Mouse (Mus musculus) kidney, postnatal 0 days (tissue): Measurements from ENCODE around the gene Hmga1. TPM values are rescaled to one million over a fixed set of nuclear protein-coding genes. Genes with fewer than 3 reads are reported as not detected.

Experiments used
- ATAC-seq: fragments of 200-750 bp; cut with Nextera tagmentation; replicated peaks from 2 replicates; pipeline ENCODE4 v1.8.0; 2017; ENCODE audit warnings: low read depth, moderate number of reproducible peaks, moderate TSS enrichment, moderate library complexity; ENCODE audit not compliant: low FRiP score
- DNase-seq: peaks from one replicate; pipeline ENCODE4 v3.0.0-alpha.2; 2016; ENCODE audit warnings: low spot score
- H3K27ac ChIP-seq: fragments of 300-500 bp; sonication (generic); 2 replicates; pipeline ENCODE4 v1.5.1; 2014; ENCODE audit warnings: mild to moderate bottlenecking
- H3K27me3 ChIP-seq: fragments of 300-500 bp; sonication (generic); 2 replicates; pipeline ENCODE4 v1.6.1; 2014; ENCODE audit warnings: low read length, mixed read lengths; ENCODE audit not compliant: insufficient read depth
- H3K36me3 ChIP-seq: fragments of 300-500 bp; sonication (generic); 2 replicates; pipeline ENCODE4 v1.6.1; 2014; ENCODE audit warnings: low read length, mixed read lengths; ENCODE audit not compliant: insufficient read depth
- H3K4me1 ChIP-seq: fragments of 300-500 bp; sonication (generic); replicated peaks from 2 replicates; pipeline ENCODE4 v1.6.1; 2014; ENCODE audit warnings: antibody characterized with exemption, low read length, mixed read lengths; ENCODE audit not compliant: insufficient read depth
- H3K4me2 ChIP-seq: fragments of 300-500 bp; sonication (generic); 2 replicates; pipeline ENCODE4 v1.6.1; 2014; ENCODE audit warnings: mild to moderate bottlenecking, low read length, moderate library complexity, mixed read lengths
- H3K4me3 ChIP-seq: fragments of 300-500 bp; sonication (generic); replicated peaks from 2 replicates; pipeline ENCODE4 v1.5.1; 2014; ENCODE audit warnings: low read depth, low read length
- H3K9ac ChIP-seq: fragments of 300-500 bp; sonication (generic); 2 replicates; pipeline ENCODE4 v1.6.1; 2014; ENCODE audit warnings: low read depth, low read length
- H3K9me3 ChIP-seq: fragments of 300-500 bp; sonication (generic); replicated peaks from 2 replicates; pipeline ENCODE4 v1.6.1; 2016; ENCODE audit warnings: low read length, inconsistent platforms, mixed read lengths
- CTCF ChIP-seq: IDR thresholded peaks from 2 replicates; pipeline ENCODE4 v1.5.1; 2016; ENCODE audit warnings: antibody characterized with exemption, low read depth, mild to moderate bottlenecking, moderate library complexity
- WGBS: fragments of 180-500 bp; shearing (Covaris S2); extraction: QIAGEN DNeasy Blood & Tissue Kit; methylation state at CpG from one replicate; pipeline ENCODE4 v1.1.7; 2014; 5-methylcytosine and 5-hydroxymethylcytosine counted together
- polyA plus RNA-seq: library from polyadenylated mRNA; unstranded; fragments of >200 nt; fragmentation: Nextera tagmentation; extraction: Ambion mirVana; gene quantifications from 2 replicates; pipeline ENCODE4 v1.2.1, GENCODE M21; 2015

Hmga1 gene
- polyA plus RNA-seq, 1 experiment from 2014 or later = 131 TPM

DNA sequence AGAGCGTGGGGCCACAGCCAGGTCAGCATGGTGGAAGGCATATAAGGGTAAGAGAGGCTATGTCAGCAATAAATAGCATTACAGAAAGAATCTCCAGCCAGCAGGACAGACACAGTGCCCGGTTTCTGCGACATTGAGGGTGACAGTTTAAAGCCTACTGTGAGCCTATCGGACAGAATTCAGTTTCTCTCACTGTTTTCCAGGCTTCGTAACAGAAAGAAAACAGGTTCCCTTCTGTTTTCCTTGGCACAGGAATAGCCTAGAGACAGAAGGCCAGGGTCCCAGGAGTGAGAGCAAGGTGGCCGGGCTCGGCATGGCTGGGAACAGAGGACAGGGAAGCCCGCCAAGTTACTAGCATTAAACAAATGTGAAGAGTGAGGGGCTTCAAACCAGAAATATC is 23.5 kb downstream of the Hmga1 start:
- H3K9ac ChIP-seq = no peak overlapping the region
- no peak for TF ChIP-seq CTCF
- 82% methylated on average over 8 of the region's 8 CpGs for WGBS
- H3K4me1 ChIP-seq = no peaks in the 10 kb centered on the region
- DNase-seq = no peak
- H3K27ac ChIP-seq = no peak overlapping the region
- H3K36me3 ChIP-seq = peaks cover 22% of the 10 kb centered on the region
- no peak overlapping the region for H3K4me3 ChIP-seq
- H3K9me3 ChIP-seq = no peaks in the 10 kb centered on the region
- no peaks in the 10 kb centered on the region for H3K27me3 ChIP-seq
- no peak for ATAC-seq
- no peak overlapping the region for H3K4me2 ChIP-seq

DNA sequence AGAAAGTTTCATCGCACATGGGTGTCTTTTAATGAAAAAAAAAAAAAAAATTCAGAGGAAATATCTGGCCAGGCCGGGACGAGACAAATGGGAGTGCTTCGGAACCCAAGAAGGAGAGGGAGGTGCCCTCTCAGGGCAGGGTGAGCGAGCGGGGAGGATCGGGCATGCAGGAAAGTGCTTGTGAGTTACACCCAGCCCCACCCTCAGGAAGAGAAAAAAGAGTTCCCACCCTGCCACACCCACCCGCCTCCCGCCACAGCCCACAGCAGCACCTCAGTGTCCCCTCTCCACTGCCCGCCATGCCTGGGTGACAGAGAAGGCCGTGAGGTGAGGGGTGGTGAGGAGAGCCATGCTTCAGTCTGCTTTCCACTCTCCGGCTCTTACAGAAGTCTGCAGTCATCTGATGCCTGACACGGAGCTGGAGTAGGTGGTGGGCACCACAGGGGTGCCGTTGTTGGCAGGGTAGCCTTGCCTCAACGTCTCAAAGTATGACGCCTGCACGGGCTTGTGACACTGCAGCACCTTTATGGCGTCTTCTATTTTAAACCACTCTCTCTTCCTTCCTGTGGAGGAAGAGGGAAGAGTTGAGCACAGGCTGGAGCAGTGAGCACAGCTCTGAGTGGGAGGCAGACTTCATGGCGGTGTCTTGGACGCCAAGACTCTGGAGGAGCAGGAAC is 24.2 kb downstream of the Hmga1 start:
- TF ChIP-seq CTCF = no peak
- no peaks in the 10 kb centered on the region for H3K4me1 ChIP-seq
- DNase-seq = no peak
- peaks cover 22% of the 10 kb centered on the region for H3K36me3 ChIP-seq
- ATAC-seq = no peak
- H3K4me3 ChIP-seq = no peak overlapping the region
- no peaks in the 10 kb centered on the region for H3K27me3 ChIP-seq
- H3K4me2 ChIP-seq = no peak overlapping the region
- no peaks in the 10 kb centered on the region for H3K9me3 ChIP-seq
- H3K9ac ChIP-seq = no peak overlapping the region
- H3K27ac ChIP-seq = no peak overlapping the region
- WGBS = 75% methylated on average over 20 of the region's 20 CpGs

DNA sequence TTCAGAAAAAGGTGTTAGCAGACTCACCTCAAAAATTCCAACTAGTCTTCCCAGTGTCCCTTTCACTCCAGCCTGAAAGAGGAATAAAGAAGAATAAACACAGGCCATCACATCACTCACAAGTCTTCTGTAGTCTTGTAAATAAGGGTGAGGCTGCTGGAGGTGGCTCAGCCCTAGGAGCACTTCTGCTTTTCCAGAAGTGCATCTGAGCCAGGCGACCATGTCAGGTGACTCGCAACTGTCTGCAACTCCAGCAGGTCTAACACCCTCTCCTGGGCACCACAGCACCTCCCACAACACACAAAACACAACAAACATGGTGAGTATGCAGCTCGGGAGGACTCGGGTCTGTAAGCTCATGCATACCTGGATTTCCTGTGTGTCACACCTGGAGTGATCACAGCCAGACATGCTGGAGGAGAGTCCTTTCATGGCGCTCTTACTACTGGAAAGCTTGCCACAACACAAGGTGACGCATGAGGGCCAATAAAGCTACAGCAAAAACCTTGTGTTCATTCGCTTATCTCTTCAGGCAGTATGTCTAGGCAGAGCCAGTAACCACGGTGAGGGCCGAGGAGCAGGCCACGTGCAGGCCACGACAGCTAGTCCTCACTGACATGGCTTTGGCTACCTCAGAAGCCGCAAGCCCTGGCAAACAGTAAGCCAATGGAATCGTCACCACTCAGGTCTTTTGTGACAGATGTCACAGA is 27.0 kb downstream of the Hmga1 start:
- WGBS = 90% methylated on average over 13 of the region's 13 CpGs

DNA sequence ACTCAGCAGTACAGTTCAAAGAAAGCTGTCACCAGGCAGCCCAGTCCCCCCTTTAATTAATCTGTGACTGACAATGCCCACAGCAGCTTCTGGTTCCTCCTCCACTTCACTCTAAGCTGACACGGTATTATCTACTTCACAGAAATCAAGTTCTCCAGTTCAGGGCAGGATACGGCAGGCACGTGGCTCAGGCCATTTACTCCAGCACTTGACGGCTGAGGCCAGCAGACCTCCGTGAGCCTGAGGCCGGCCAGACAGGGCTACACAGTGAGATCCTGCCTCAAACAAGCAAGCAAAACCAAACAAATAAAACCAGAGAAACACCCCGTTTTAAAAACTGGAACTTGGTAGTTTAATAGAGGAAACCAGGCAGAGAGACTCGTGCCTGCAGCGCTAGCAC is 30.4 kb downstream of the Hmga1 start:
- H3K9ac ChIP-seq = no peak overlapping the region
- no peaks in the 10 kb centered on the region for H3K27me3 ChIP-seq
- H3K4me2 ChIP-seq = no peak overlapping the region
- H3K4me1 ChIP-seq = 0 out of 2 replicates have a peak, but pooled peaks cover 4% of the 10 kb centered on the region
- no peak for TF ChIP-seq CTCF
- no peak for DNase-seq
- no peak overlapping the region for H3K4me3 ChIP-seq
- no peaks in the 10 kb centered on the region for H3K9me3 ChIP-seq
- H3K27ac ChIP-seq = no peak overlapping the region
- 54% methylated on average over 9 of the region's 9 CpGs for WGBS
- H3K36me3 ChIP-seq = peaks cover 6% of the 10 kb centered on the region; the same call in 1 of the 2 replicates
- ATAC-seq = no peak

More for the DNA sequence above, 27.0 kb downstream of the Hmga1 start:
- ATAC-seq (no peak), DNase-seq (no peak)
- H3K27ac ChIP-seq = no peak overlapping the region
- H3K4me3 ChIP-seq = no peak overlapping the region
- 0 out of 2 replicates have a peak, but pooled peaks cover 4% of the 10 kb centered on the region for H3K4me1 ChIP-seq
- no peaks in the 10 kb centered on the region for H3K9me3 ChIP-seq
- H3K9ac ChIP-seq = no peak overlapping the region
- TF ChIP-seq CTCF = no peak
- no peaks in the 10 kb centered on the region for H3K27me3 ChIP-seq
- no peak overlapping the region for H3K4me2 ChIP-seq
- peaks cover 22% of the 10 kb centered on the region for H3K36me3 ChIP-seq

DNA sequence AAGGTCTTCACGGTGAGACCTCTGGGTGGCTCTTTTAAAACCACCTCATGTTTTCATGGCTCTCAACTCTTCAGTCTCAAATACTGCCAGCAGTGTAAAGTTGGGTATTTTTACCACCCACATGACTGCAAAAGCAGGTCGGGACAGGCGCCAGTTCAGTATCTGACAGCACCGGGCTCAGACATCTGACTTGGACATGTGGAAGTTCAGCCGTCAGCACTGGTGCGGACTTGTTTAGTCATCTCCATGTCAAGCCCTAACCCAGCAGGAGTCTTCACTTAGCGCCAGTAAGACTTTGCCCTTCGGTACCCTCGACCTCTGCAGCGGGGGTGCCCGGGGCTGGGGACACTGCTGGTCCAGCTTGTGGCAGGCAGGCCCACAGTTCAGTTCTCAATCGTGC is 31.0 kb downstream of the Hmga1 start:
- 0 out of 2 replicates have a peak, but pooled peaks have one; percentile 27 for ATAC-seq
- WGBS = 72% methylated on average over 12 of the region's 12 CpGs
- H3K9ac ChIP-seq = no peak overlapping the region
- no peaks in the 10 kb centered on the region for H3K27me3 ChIP-seq
- no peak for DNase-seq
- no peak for TF ChIP-seq CTCF
- H3K9me3 ChIP-seq = no peaks in the 10 kb centered on the region
- no peak overlapping the region for H3K4me3 ChIP-seq
- 0 out of 2 replicates have a peak, but pooled peaks cover 4% of the 10 kb centered on the region for H3K4me1 ChIP-seq
- no peak overlapping the region for H3K27ac ChIP-seq
- peaks cover 6% of the 10 kb centered on the region; the same call in 1 of the 2 replicates for H3K36me3 ChIP-seq
- no peak overlapping the region for H3K4me2 ChIP-seq

DNA sequence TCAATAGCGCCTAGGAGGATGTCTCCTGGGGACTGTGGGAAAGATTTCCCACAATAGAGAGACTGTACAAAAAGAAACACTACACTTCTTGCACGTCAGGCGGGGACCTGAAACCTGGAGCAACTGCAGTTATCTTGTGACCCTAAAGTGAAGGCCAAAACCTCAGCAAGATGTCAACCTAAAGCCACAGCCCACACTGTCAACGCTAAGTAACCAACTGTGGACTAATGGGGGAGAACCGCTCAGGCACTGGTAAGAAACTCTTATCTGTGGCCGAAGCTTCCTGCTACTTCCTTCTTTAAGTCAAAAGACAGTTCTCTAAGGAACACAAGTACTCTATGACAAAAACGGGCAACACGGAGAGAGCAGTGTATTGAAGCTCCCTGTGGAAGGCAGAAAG is 31.9 kb downstream of the Hmga1 start:
- 66% methylated on average over 8 of the region's 8 CpGs for WGBS
- Histone ChIP-seq H3K9ac (no peak overlapping the region), H3K4me2 (no peak overlapping the region), H3K4me3 (no peak overlapping the region), H3K4me1 (0 out of 2 replicates have a peak, but pooled peaks cover 4% of the 10 kb centered on the region), H3K27me3 (no peaks in the 10 kb centered on the region), H3K27ac (no peak overlapping the region), H3K36me3 (peaks cover 12% of the 10 kb centered on the region; the same call in 1 of the 2 replicates), H3K9me3 (no peaks in the 10 kb centered on the region)
- ATAC-seq = no peak
- no peak for DNase-seq
- no peak for TF ChIP-seq CTCF
